ENCODE assay signal across 9 mouse cellular contexts in the genomic region with DNA sequence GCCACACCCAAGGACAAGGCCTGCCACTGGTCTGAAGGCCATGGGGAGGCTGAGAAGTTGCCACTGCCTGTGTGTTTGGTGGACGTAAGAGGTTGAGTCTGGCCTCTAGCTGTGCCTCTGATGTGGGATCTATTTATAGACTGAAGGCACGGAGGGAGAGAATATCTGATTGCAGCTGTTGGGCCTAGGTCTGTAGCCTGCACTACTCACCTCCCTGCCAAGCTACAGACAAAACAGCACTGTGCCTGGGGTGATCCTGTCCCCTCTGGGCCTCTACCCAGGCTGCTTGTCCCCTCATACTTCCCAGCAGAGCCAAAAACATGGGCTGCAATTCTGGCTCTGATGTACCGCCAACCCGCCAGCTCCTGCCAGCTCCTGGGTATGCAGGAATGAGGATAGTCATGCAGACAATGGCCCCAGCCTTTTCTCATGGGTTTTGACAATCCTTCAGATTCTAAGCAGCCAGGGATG. TPM values are rescaled to one million over a fixed set of nuclear protein-coding genes. Genes with fewer than 3 reads are reported as not detected.
DNase-seq lines count a peak whose midpoint lies in the region; ATAC-seq and TF ChIP-seq lines count a peak whose summit lies in the region.
"Had no signal": no experiment of that assay in that cellular context is flagged by ENCODE, and none has a peak within 500 bp of the region (broad histone marks: within the 10 kb centered on the region; RNA-seq: fewer than 3 reads in every experiment).

No protein-coding gene starts in this region.

- no peak overlapping the region for H3K4me3 ChIP-seq in midbrain, embryonic 11.5 days (ENCODE audit: low read depth, low read length)
- H3K4me3 ChIP-seq in midbrain, embryonic 10.5 days = no peak overlapping the region
- H3K4me3 ChIP-seq in lung, embryonic 16.5 days (ENCODE audit: low read length) = no peak overlapping the region
- H3K4me3 ChIP-seq in intestine, postnatal 0 days (ENCODE audit: low read depth, low read length) = no peak overlapping the region
- H3K4me3 ChIP-seq: stomach, embryonic 15.5 days had no signal

- ATAC-seq in midbrain, embryonic 11.5 days (ENCODE audit: low FRiP score) = no peak
- peak; percentile 73 for ATAC-seq in frontal cortex, adult (ENCODE audit: low TSS enrichment)
- peak; percentile 66 for ATAC-seq in lung, embryonic 16.5 days (ENCODE audit: low read depth)
- no peak for ATAC-seq in intestine, postnatal 0 days

- H3K36me3 ChIP-seq in midbrain, embryonic 11.5 days (ENCODE audit: control insufficient read depth, insufficient read depth, low read length) = no peaks in the 10 kb centered on the region
- no peaks in the 10 kb centered on the region for H3K36me3 ChIP-seq in midbrain, embryonic 10.5 days
- H3K36me3 ChIP-seq in lung, embryonic 16.5 days (ENCODE audit: control insufficient read depth, insufficient read depth, low read length) = no peaks in the 10 kb centered on the region
- H3K36me3 ChIP-seq in intestine, postnatal 0 days (ENCODE audit: control insufficient read depth, insufficient read depth) = no peaks in the 10 kb centered on the region
- H3K36me3 ChIP-seq: stomach, embryonic 15.5 days had no signal

- no peaks in the 10 kb centered on the region for H3K27me3 ChIP-seq in midbrain, embryonic 11.5 days (ENCODE audit: control insufficient read depth, insufficient read depth, low read length)
- no peaks in the 10 kb centered on the region for H3K27me3 ChIP-seq in midbrain, embryonic 10.5 days (ENCODE audit: low read depth, poor library complexity, severe bottlenecking)
- H3K27me3 ChIP-seq in lung, embryonic 16.5 days (ENCODE audit: control insufficient read depth, insufficient read depth, low read depth, low read length) = no peaks in the 10 kb centered on the region
- no peaks in the 10 kb centered on the region for H3K27me3 ChIP-seq in intestine, postnatal 0 days (replicated peaks; ENCODE audit: control insufficient read depth, insufficient read depth, low read length)
- H3K27me3 ChIP-seq: stomach, embryonic 15.5 days had no signal

- 54% methylated on average over 4 of the region's 4 CpGs for WGBS in midbrain, embryonic 11.5 days
- 82% methylated on average over 4 of the region's 4 CpGs for WGBS in midbrain, embryonic 10.5 days
- WGBS in lung, embryonic 16.5 days = 53% methylated on average over 4 of the region's 4 CpGs
- 62% methylated on average over 4 of the region's 4 CpGs for WGBS in intestine, postnatal 0 days

- no peak overlapping the region for H3K9ac ChIP-seq in midbrain, embryonic 11.5 days (ENCODE audit: low read length)
- no peak overlapping the region for H3K9ac ChIP-seq in lung, embryonic 16.5 days (ENCODE audit: low read length)
- H3K9ac ChIP-seq in intestine, postnatal 0 days (ENCODE audit: low read depth, low read length) = no peak overlapping the region
- H3K9ac ChIP-seq: stomach, embryonic 15.5 days had no signal

- no peaks in the 10 kb centered on the region for H3K4me1 ChIP-seq in midbrain, embryonic 11.5 days (ENCODE audit: control insufficient read depth, insufficient read depth, low read length)
- 0 out of 2 replicates have a peak, but pooled peaks cover 2% of the 10 kb centered on the region for H3K4me1 ChIP-seq in midbrain, embryonic 10.5 days
- H3K4me1 ChIP-seq in lung, embryonic 16.5 days (replicated peaks; ENCODE audit: control insufficient read depth, insufficient read depth, low read length) = 0 out of 2 replicates have a peak, but pooled peaks cover 2% of the 10 kb centered on the region
- H3K4me1 ChIP-seq in intestine, postnatal 0 days (replicated peaks; ENCODE audit: control insufficient read depth, insufficient read depth, low read length) = no peaks in the 10 kb centered on the region
- H3K4me1 ChIP-seq: stomach, embryonic 15.5 days had no signal

- DNase-seq in midbrain, embryonic 11.5 days (ENCODE audit: low spot score, missing footprints) = peak; percentile 31
- DNase-seq in midbrain, embryonic 10.5 days (ENCODE audit: low spot score) = no peak
- peak; percentile 58 to 72 for DNase-seq in heart, postnatal 14 days
- DNase-seq in right cerebral cortex, postnatal 36 days (ENCODE audit: low spot score in 2 of 2) = peak; percentile 22 to 28
- DNase-seq in spleen, adult 12 weeks (ENCODE audit: low spot score) = no peak

- H3K27ac ChIP-seq in midbrain, embryonic 11.5 days (ENCODE audit: low read depth, low read length) = no peak overlapping the region
- no peak overlapping the region for H3K27ac ChIP-seq in midbrain, embryonic 10.5 days (replicated peaks)
- no peak overlapping the region for H3K27ac ChIP-seq in lung, embryonic 16.5 days (ENCODE audit: low read length)
- H3K27ac ChIP-seq in intestine, postnatal 0 days (ENCODE audit: low read depth, low read length) = no peak overlapping the region
- H3K27ac ChIP-seq: stomach, embryonic 15.5 days had no signal

- no peak for TF ChIP-seq CTCF in intestine, postnatal 0 days (IDR thresholded peaks at IDR 0.05; ENCODE audit: low read depth)

- no peaks in the 10 kb centered on the region for H3K9me3 ChIP-seq in midbrain, embryonic 11.5 days (ENCODE audit: control insufficient read depth, low read length)
- no peaks in the 10 kb centered on the region for H3K9me3 ChIP-seq in midbrain, embryonic 10.5 days (replicated peaks)
- no peaks in the 10 kb centered on the region for H3K9me3 ChIP-seq in lung, embryonic 16.5 days (ENCODE audit: control insufficient read depth, low read length)
- no peaks in the 10 kb centered on the region for H3K9me3 ChIP-seq in intestine, postnatal 0 days (ENCODE audit: control insufficient read depth)
- H3K9me3 ChIP-seq: stomach, embryonic 15.5 days had no signal

- intact Hi-C loops in heart, postnatal 14 days (cut with DNase I) = no loop called here

- no peak overlapping the region for H3K4me2 ChIP-seq in midbrain, embryonic 11.5 days
- H3K4me2 ChIP-seq in lung, embryonic 16.5 days (ENCODE audit: low read depth, low read length) = no peak overlapping the region
- no peak overlapping the region for H3K4me2 ChIP-seq in intestine, postnatal 0 days (replicated peaks; ENCODE audit: low read depth)
- H3K4me2 ChIP-seq: stomach, embryonic 15.5 days had no signal

RNA-seq across cellular contexts. Expression of gene Steap3, which starts 26.8 kb away (rescaled TPM):
- polyA plus RNA-seq in midbrain, embryonic 11.5 days (2014; fragmentation: Nextera tagmentation; extraction: Ambion mirVana) = 2.8 and 3.0 TPM in 2 replicates
- 3.4 and 3.5 TPM in 2 replicates for polyA plus RNA-seq in midbrain, embryonic 10.5 days (2016; fragmentation: Nextera tagmentation; extraction: Ambion mirVana)
- 10 to 100 TPM; 29.6 to 32.7 TPM for total RNA-seq in heart, postnatal 14 days (2021)
- polyA plus RNA-seq in lung, embryonic 16.5 days (2015; fragmentation: Nextera tagmentation; extraction: Ambion mirVana) = 3.0 and 3.6 TPM in 2 replicates
- polyA plus RNA-seq in intestine, postnatal 0 days (2015; fragmentation: Nextera tagmentation; extraction: Ambion mirVana) = 1.0 and 1.1 TPM in 2 replicates

Comparison
In these comparisons a context has a peak if more than half of its experiments do, and no peak if none do; other contexts are left out.
1. DNase-seq: peak in midbrain, embryonic 11.5 days (single experiment), heart, postnatal 14 days (2 of 2) and right cerebral cortex, postnatal 36 days (2 of 2); none in midbrain, embryonic 10.5 days (single experiment) and spleen, adult 12 weeks (single experiment).
2. ATAC-seq: peak in frontal cortex, adult (single experiment) and lung, embryonic 16.5 days (single experiment); none in midbrain, embryonic 11.5 days (single experiment) and intestine, postnatal 0 days (single experiment).